8 mouse cellular contexts compared by ENCODE assay signal in the genomic region with DNA sequence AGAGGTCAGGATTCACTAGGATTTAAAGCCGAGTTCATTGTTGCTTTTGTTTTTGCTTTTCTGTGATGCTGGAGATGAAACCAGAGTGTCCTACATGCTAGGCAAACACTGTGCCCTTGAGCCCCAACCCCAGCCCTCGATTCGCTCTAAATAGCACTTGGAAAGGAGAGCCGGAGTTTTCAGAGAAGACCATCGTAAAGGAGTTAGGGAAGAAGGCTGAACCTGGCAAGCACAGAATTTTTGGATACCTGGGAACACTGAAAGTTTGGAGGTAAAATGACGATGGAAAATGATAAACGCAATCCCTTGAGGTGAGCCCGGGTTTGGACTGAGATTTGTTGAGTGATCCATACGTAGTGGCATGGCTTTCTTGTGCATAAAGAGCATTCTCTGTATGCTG. TPM values are rescaled to one million over a fixed set of nuclear protein-coding genes. Genes with fewer than 3 reads are reported as not detected.
DNase-seq lines count a peak whose midpoint lies in the region; ATAC-seq and TF ChIP-seq lines count a peak whose summit lies in the region.

No protein-coding gene starts in this region.

- 16% methylated on average over 9 of the region's 9 CpGs for WGBS in kidney, embryonic 16.5 days
- 39% methylated on average over 9 of the region's 9 CpGs for WGBS in forebrain, embryonic 12.5 days
- 24% methylated on average over 9 of the region's 9 CpGs for WGBS in intestine, postnatal 0 days
- 28% methylated on average over 9 of the region's 9 CpGs for WGBS in neural tube, embryonic 12.5 days

- ATAC-seq in kidney, embryonic 16.5 days (ENCODE audit: low FRiP score, low TSS enrichment), result no peak
- no peak for ATAC-seq in forebrain, embryonic 12.5 days (ENCODE audit: low FRiP score)
- ATAC-seq in intestine, postnatal 0 days, result no peak
- ATAC-seq in neural tube, embryonic 12.5 days (ENCODE audit: low FRiP score, low read depth), result no peak

- H3K4me2 ChIP-seq in kidney, embryonic 16.5 days (replicated peaks; ENCODE audit: low read depth, low read length), result peak overlapping the region; percentile 99
- H3K4me2 ChIP-seq in forebrain, embryonic 12.5 days, result peak overlapping the region; percentile 97
- H3K4me2 ChIP-seq in intestine, postnatal 0 days (replicated peaks; ENCODE audit: low read depth), result peak overlapping the region; percentile 95
- H3K4me2 ChIP-seq in neural tube, embryonic 12.5 days (replicated peaks), result peak overlapping the region; percentile 83

- H3K36me3 ChIP-seq in kidney, embryonic 16.5 days (ENCODE audit: insufficient read depth, low read length), result no peaks in the 10 kb centered on the region
- peaks cover 15% of the 10 kb centered on the region; the same call in 1 of the 2 replicates for H3K36me3 ChIP-seq in forebrain, embryonic 12.5 days (replicated peaks)
- peaks cover 10% of the 10 kb centered on the region; the same call in 1 of the 2 replicates for H3K36me3 ChIP-seq in intestine, postnatal 0 days (ENCODE audit: control insufficient read depth, insufficient read depth)
- H3K36me3 ChIP-seq in neural tube, embryonic 12.5 days, result peaks cover 7% of the 10 kb centered on the region

- no peak overlapping the region for H3K27ac ChIP-seq in kidney, embryonic 16.5 days (ENCODE audit: low read length)
- no peak overlapping the region; the same call in 1 of the 2 replicates for H3K27ac ChIP-seq in forebrain, embryonic 12.5 days
- peak overlapping the region; percentile 91 for H3K27ac ChIP-seq in intestine, postnatal 0 days (ENCODE audit: low read depth, low read length)
- no peak overlapping the region for H3K27ac ChIP-seq in neural tube, embryonic 12.5 days

- H3K4me1 ChIP-seq in kidney, embryonic 16.5 days (ENCODE audit: insufficient read depth, low read length), result peaks cover 47% of the 10 kb centered on the region
- peaks cover 29% of the 10 kb centered on the region for H3K4me1 ChIP-seq in forebrain, embryonic 12.5 days
- H3K4me1 ChIP-seq in intestine, postnatal 0 days (replicated peaks; ENCODE audit: control insufficient read depth, insufficient read depth, low read length), result 0 out of 2 replicates have a peak, but pooled peaks cover 16% of the 10 kb centered on the region
- peaks cover 31% of the 10 kb centered on the region for H3K4me1 ChIP-seq in neural tube, embryonic 12.5 days

- no peak for TF ChIP-seq CTCF in intestine, postnatal 0 days (IDR thresholded peaks at IDR 0.05; ENCODE audit: low read depth)

- no peaks in the 10 kb centered on the region for H3K9me3 ChIP-seq in kidney, embryonic 16.5 days (ENCODE audit: low read length)
- H3K9me3 ChIP-seq in forebrain, embryonic 12.5 days, result no peaks in the 10 kb centered on the region
- H3K9me3 ChIP-seq in intestine, postnatal 0 days (ENCODE audit: control insufficient read depth), result no peaks in the 10 kb centered on the region
- no peaks in the 10 kb centered on the region for H3K9me3 ChIP-seq in neural tube, embryonic 12.5 days

- no peak for DNase-seq in kidney, postnatal 25 days
- no peak for DNase-seq in frontal cortex, postnatal 25 days (ENCODE audit: low spot score in 2 of 2)
- no peak for DNase-seq in frontal cortex, postnatal 36 days (ENCODE audit: low spot score in 2 of 2)
- DNase-seq in adrenal gland, postnatal 4 days (ENCODE audit: low spot score in 2 of 2), result no peak

- H3K27me3 ChIP-seq in kidney, embryonic 16.5 days (ENCODE audit: insufficient read depth, low read length), result no peaks in the 10 kb centered on the region
- peaks cover 9% of the 10 kb centered on the region; the same call in 1 of the 2 replicates for H3K27me3 ChIP-seq in forebrain, embryonic 12.5 days
- H3K27me3 ChIP-seq in intestine, postnatal 0 days (replicated peaks; ENCODE audit: control insufficient read depth, insufficient read depth, low read length), result no peaks in the 10 kb centered on the region
- H3K27me3 ChIP-seq in neural tube, embryonic 12.5 days (replicated peaks), result no peaks in the 10 kb centered on the region

- peak overlapping the region; percentile 65 for H3K4me3 ChIP-seq in kidney, embryonic 16.5 days (ENCODE audit: low read length)
- peak overlapping the region; percentile 69 for H3K4me3 ChIP-seq in forebrain, embryonic 12.5 days (replicated peaks)
- H3K4me3 ChIP-seq in intestine, postnatal 0 days (ENCODE audit: low read depth, low read length), result peak overlapping the region; percentile 60; the same call in 1 of the 2 replicates
- H3K4me3 ChIP-seq in neural tube, embryonic 12.5 days, result peak overlapping the region; percentile 75; the same call in 1 of the 2 replicates

- no peak overlapping the region; the same call in 1 of the 2 replicates for H3K9ac ChIP-seq in kidney, embryonic 16.5 days (replicated peaks; ENCODE audit: low read length)
- H3K9ac ChIP-seq in forebrain, embryonic 12.5 days, result no peak overlapping the region
- H3K9ac ChIP-seq in intestine, postnatal 0 days (ENCODE audit: low read depth, low read length), result no peak overlapping the region
- H3K9ac ChIP-seq in neural tube, embryonic 12.5 days, result peak overlapping the region; percentile 85; the same call in 1 of the 2 replicates

RNA-seq across cellular contexts. Expression of a gene that starts 0.6 kb away (rescaled TPM):
- polyA plus RNA-seq in kidney, embryonic 16.5 days (2015; fragmentation: Nextera tagmentation; extraction: Ambion mirVana), result 6.5 and 7.0 TPM in 2 replicates
- polyA plus RNA-seq in forebrain, embryonic 12.5 days (2016; fragmentation: Nextera tagmentation; extraction: Ambion mirVana), result 7.0 and 7.5 TPM in 2 replicates
- polyA plus RNA-seq in intestine, postnatal 0 days (2015; fragmentation: Nextera tagmentation; extraction: Ambion mirVana), result 7.8 and 10.0 TPM in 2 replicates
- 10.1 and 10.8 TPM in 2 replicates for polyA plus RNA-seq in neural tube, embryonic 12.5 days (2016; fragmentation: Nextera tagmentation; extraction: Ambion mirVana)
- total RNA-seq in adrenal gland, postnatal 4 days (2021), result 10 to 100 TPM; 15.5 to 26.5 TPM

RNA-seq across cellular contexts. Expression of a gene that starts 17.1 kb away (rescaled TPM):
- 28.4 and 31.5 TPM in 2 replicates for polyA plus RNA-seq in kidney, embryonic 16.5 days (2015; fragmentation: Nextera tagmentation; extraction: Ambion mirVana)
- 23.5 and 23.9 TPM in 2 replicates for polyA plus RNA-seq in forebrain, embryonic 12.5 days (2016; fragmentation: Nextera tagmentation; extraction: Ambion mirVana)
- 7.1 and 7.4 TPM in 2 replicates for polyA plus RNA-seq in intestine, postnatal 0 days (2015; fragmentation: Nextera tagmentation; extraction: Ambion mirVana)
- polyA plus RNA-seq in neural tube, embryonic 12.5 days (2016; fragmentation: Nextera tagmentation; extraction: Ambion mirVana), result 21.4 and 22.8 TPM in 2 replicates
- total RNA-seq in adrenal gland, postnatal 4 days (2021), result 10 to 100 TPM; 30.5 to 33.0 TPM

RNA-seq across cellular contexts. Expression of a gene that starts 17.9 kb away (rescaled TPM):
- polyA plus RNA-seq in kidney, embryonic 16.5 days (2015; fragmentation: Nextera tagmentation; extraction: Ambion mirVana), result 69.5 and 72.8 TPM in 2 replicates
- polyA plus RNA-seq in forebrain, embryonic 12.5 days (2016; fragmentation: Nextera tagmentation; extraction: Ambion mirVana), result 71.0 and 75.8 TPM in 2 replicates
- 80.1 and 83.0 TPM in 2 replicates for polyA plus RNA-seq in intestine, postnatal 0 days (2015; fragmentation: Nextera tagmentation; extraction: Ambion mirVana)
- polyA plus RNA-seq in neural tube, embryonic 12.5 days (2016; fragmentation: Nextera tagmentation; extraction: Ambion mirVana), result 82.9 and 83.2 TPM in 2 replicates
- 10 to 100 TPM; 49.9 to 51.2 TPM for total RNA-seq in adrenal gland, postnatal 4 days (2021)

RNA-seq across cellular contexts. Expression of a gene that starts 25.9 kb away (rescaled TPM):
- polyA plus RNA-seq in kidney, embryonic 16.5 days (2015; fragmentation: Nextera tagmentation; extraction: Ambion mirVana), result 57.5 and 59.2 TPM in 2 replicates
- polyA plus RNA-seq in forebrain, embryonic 12.5 days (2016; fragmentation: Nextera tagmentation; extraction: Ambion mirVana), result 48.7 and 51.4 TPM in 2 replicates
- polyA plus RNA-seq in intestine, postnatal 0 days (2015; fragmentation: Nextera tagmentation; extraction: Ambion mirVana), result 26.0 and 26.2 TPM in 2 replicates
- 68.5 and 70.0 TPM in 2 replicates for polyA plus RNA-seq in neural tube, embryonic 12.5 days (2016; fragmentation: Nextera tagmentation; extraction: Ambion mirVana)
- total RNA-seq in adrenal gland, postnatal 4 days (2021), result 100 to 1,000 TPM; 107 to 119 TPM

RNA-seq across cellular contexts. Expression of a gene that starts 57.2 kb away (rescaled TPM):
- polyA plus RNA-seq in kidney, embryonic 16.5 days (2015; fragmentation: Nextera tagmentation; extraction: Ambion mirVana), result 0.82 and 0.89 TPM in 2 replicates
- polyA plus RNA-seq in forebrain, embryonic 12.5 days (2016; fragmentation: Nextera tagmentation; extraction: Ambion mirVana), result 0.45 and 0.50 TPM in 2 replicates
- polyA plus RNA-seq in intestine, postnatal 0 days (2015; fragmentation: Nextera tagmentation; extraction: Ambion mirVana), result 0.22 and 0.37 TPM in 2 replicates
- 0.63 and 0.72 TPM in 2 replicates for polyA plus RNA-seq in neural tube, embryonic 12.5 days (2016; fragmentation: Nextera tagmentation; extraction: Ambion mirVana)
- under 1 TPM; 0.25 to 0.34 TPM for total RNA-seq in adrenal gland, postnatal 4 days (2021)
